Mouse (Mus musculus) CD4-positive, CD25-positive, alpha-beta regulatory T cell, adult 4 months (primary cell): Measurements from ENCODE around the gene Arhgap10. TPM values are rescaled to one million over a fixed set of nuclear protein-coding genes. Genes with fewer than 3 reads are reported as not detected.
"Not testable (repeated sequence)": the region's sequence is repeated elsewhere in the genome, so short reads cannot be mapped to it uniquely, and the experiment has no call there.

Experiments
- ATAC-seq: one replicate; pipeline ENCODE4 v1.8.0; 2017
- polyA plus RNA-seq, 2 experiments: library from polyadenylated mRNA; unstranded; fragments of 100-300 nt; shearing (Covaris generic); gene quantifications; one replicate each; pipeline ENCODE4 v1.2.1; 2017

Gene Arhgap10
- polyA plus RNA-seq, 2 experiments from 2014 or later: 2.3 to 3.5 TPM

- ATAC-seq: no peak
These were observed 177.6 kb downstream of the Arhgap10 start for GRCm38 (mm10) chr8:77340046-77340747.

DNA sequence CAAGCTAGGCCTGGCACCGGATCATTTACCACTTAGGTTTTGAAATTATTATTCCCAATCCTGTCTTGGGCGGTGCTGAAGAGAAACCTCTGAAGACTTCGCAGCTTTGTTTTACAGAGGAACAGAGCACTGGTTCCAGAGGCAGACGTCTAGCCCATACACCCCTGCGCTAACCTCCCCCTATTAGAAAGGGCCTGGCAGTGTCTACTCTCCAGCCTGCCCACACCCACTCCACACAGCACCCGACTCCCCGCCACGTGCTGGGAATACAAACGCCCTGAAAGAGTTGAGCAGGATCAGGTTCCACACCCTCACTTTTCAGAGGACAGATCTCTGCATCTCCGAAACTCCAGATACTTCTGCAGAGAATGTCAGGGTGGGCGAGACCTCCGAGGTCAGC is 180.5 kb downstream of the Arhgap10 start:
- ATAC-seq: no peak

- ATAC-seq: no peak
These were observed 186.6 kb downstream of the Arhgap10 start for GRCm38 (mm10) chr8:77331180-77331579.

DNA sequence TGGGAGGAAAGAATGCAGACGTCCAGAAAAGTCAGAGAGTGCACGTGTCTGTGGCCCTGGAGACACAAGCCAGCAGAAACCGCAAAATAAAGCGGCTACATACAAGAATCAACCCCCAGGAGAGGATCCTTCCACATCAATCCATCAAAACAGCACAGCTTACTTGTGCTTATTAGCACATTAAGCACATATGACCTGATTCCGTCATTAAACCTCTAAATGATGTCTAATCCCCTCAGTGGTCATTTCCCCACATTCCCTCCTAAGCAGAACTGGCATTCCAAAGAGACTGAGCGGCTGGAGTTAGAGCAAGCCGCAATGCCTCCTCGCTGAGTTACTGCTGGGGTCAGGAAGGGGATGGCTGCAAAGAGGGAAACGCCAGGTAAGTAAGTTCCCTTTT is 187.4 kb downstream of the Arhgap10 start:
- ATAC-seq: no peak

GRCm38 (mm10) chr8:77329783-77330182 is 188.0 kb downstream of the Arhgap10 start:
- peak; percentile 48 for ATAC-seq

DNA sequence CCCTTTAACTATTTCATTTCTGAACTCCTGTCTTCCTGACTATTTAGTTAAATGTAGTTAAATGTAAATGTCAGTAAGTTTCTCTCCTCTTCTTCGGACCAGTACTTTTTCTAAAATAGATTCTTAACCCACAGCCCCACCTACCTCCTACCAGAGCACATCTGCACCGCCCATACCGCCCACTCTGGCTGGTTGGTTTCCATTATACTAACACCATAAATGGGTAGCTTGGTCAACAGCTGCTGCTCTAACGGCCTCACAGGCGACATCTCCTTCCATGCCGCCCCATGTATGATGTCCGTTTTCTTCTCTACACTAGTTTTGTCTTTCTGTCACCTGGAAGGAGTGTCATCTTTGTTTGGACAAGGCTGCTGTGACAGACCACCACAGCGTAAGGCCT is 189.3 kb downstream of the Arhgap10 start:
- ATAC-seq: peak; percentile 78

DNA sequence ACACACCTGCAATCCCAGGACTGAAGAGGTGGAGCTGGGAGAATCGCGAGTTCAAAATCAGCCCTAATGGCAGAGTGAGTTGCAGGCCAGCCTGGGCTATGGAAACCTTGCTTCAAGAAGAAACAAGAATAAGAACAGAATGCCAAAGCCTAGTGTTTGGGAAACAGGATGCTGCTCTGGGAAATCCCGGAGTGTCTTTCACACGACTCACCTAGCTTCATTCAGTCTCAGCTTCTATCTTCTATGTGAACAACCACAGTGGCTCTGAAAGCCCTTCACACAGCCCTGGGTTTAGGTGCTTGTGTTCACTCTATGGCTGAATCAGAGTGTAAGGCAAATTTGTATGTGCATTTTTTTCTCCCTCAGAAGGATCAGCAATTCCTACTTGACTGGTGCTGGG is 190.4 kb downstream of the Arhgap10 start:
- ATAC-seq: no peak

DNA sequence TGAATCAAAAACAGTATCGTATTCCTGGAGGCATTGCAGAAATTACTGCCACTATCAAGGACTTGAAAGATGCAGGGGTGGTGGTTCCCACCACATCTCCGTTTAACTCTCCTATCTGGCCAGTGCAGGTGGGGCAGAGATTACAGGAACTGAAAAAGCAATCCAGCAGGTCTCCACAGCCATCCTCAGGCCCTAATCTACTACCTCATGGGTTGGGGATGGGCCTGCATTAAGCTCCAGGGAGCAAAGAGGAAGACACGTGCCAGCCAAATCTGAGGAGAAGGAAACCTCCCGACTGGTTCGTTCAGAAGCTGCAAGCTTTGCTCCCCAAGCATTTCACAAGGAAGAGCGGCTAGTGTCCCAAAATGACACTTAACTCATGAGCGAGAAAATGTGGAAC is 195.0 kb downstream of the Arhgap10 start:
- ATAC-seq: not testable (repeated sequence)

DNA sequence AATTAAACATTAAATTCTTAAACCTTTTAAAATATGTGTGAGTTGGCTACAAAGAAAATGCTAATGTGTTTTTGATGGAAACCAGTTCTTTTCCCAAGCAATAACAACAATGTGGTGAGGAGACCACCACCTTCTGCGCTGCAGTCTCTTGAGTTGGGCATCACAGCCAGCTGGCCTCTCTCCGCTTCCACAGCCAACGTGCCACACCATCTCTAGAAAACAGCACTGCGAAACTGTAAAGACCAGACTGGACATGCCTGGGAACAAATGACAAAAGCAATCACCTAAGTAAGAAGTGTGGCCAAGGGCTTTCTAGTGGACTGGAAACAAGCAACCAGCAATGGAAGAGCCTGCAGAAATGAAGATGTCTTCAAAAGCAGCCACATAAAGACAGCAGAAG is 195.9 kb downstream of the Arhgap10 start:
- ATAC-seq: no peak

DNA sequence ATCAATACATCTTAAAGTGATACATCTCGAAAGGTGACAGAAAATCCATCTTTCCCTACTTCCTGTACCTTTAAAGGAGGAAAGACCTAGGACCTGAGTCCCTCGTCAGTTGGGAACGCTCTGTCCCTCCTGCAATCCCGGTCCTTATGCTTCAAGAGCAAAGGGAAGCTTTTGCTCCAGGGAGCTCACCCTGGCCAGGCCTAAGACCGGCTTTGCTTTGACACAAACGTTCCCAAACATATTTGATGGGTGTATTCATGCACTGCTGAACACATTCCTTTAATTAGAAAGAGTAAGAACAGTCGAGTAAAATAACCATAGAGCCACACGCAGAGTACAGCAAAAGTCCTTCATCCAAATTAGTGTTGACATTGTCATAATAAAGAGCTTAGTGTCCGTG is 199.2 kb downstream of the Arhgap10 start:
- ATAC-seq: no peak

DNA sequence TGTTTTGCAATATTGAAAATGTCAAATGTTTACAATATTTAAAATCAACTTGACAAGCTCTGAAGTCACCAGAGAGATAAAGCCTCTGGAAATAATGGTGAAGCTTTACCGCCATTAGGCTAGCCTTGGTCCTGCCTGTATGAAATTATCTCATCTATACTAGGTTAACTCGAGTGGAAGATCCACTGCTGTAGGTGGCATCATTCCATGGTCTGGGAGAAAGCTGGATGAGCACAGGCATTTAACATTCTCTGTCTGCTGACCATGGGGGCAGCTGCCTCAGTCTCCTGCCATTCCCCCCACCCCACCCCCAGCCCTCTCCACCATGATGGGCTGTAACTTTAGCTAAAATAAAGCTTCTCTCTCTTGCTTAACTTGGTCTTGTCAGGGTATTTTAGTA is 200.0 kb downstream of the Arhgap10 start:
- no peak for ATAC-seq

- ATAC-seq: no peak
These were observed 204.8 kb downstream of the Arhgap10 start for GRCm38 (mm10) chr8:77313003-77313402.

DNA sequence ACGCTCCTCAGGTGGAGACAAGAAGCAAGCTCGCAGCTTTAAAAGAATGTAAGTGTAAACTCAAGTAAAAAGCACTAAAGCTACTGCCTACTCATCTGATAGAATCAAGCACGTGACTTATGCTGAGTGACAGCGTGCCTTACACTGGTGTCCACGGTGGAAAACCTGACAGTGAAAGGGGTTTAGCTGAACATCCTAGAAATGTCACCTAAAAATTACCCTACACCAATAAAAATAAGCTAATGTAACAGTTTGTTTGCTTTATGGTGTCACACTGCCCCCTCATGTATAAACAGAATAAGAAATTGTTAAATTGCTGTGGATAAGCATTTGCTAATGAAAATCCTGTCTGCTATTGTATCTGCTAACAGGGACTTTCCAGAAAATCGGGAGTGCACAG is 206.0 kb downstream of the Arhgap10 start:
- ATAC-seq: peak; percentile 86

GRCm38 (mm10) chr8:77310541-77310940 is 207.2 kb downstream of the Arhgap10 start:
- ATAC-seq: no peak

DNA sequence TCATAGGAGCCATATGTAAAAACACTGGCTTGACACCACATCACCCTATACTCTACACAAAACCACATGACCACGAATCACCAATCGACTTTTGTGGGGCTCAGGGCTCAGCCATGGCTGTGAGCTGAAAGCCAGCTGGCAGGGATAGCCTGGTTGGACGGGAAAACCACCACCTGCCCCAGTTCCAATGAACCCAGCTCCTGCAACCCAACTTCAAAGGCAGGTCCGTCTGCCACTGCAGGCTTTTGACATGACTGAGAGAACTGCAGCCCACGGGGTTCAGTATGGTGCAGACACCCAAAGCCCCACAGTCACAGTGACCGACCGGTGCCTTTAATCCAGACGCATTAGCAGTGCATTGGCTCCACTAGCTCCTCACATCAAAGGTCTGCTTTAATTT is 207.7 kb downstream of the Arhgap10 start:
- no peak for ATAC-seq

- ATAC-seq: no peak
These were observed 223.2 kb downstream of the Arhgap10 start for GRCm38 (mm10) chr8:77294599-77294998.

DNA sequence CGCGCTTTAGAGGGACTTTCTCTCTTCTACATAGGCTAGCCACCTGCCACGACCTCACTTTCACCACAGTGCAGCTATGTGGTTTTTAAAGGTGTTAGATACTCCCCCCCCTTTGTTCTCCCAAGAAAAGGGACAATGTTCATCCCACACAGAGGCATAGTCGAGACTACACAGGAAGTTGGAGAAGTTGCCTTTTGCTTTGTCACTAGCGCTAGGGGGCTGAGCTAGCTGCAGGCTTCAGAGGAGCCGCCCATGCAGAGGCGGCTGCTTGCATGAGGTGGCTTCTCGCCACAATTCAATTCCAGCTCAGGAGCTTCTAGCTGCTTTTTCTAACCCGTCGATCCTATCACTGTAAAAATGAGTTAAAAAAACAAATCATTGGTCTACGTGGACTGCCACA is 225.1 kb downstream of the Arhgap10 start:
- ATAC-seq: peak; percentile 73

GRCm38 (mm10) chr8:77292120-77292519 is 225.6 kb downstream of the Arhgap10 start:
- ATAC-seq: peak; percentile 48

- ATAC-seq: no peak
These were observed 229.3 kb downstream of the Arhgap10 start for GRCm38 (mm10) chr8:77288492-77288891.

DNA sequence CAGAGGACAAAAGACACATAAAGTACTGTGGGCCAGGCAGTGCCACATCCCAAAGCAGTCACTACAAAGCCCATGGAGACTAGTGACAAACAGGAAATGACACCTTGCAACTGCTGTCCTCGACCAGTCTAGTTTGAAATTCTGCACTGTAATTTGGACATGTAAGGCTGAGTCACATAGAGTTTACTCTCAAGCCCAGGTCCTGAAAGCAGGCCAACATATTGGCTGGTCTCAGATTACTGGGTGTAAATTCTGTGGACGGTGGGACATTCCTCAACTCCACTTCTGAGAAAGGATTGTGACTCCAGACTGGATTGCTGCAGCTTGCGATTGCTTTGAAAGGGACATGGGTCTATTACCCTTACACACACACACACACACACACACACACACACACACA is 229.7 kb downstream of the Arhgap10 start:
- ATAC-seq: no peak

DNA sequence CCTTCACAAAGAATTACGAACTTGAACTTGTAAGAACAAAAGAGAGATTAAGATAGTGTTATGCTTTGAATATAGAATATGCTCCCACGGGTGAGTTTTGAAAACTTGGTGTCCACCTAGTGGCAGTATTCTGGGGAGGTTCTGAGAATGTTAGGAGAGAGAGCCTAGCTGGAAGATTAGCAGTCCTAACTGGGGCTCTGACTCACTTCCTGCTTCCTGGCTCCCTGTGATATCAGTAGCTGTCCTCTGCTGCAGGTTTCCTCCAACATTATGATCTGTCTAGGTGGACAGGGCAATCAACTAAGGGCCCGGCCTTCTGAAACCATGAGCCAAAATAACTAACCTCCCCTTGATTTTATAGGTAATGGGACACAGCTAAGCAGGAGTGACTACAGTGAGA is 233.3 kb downstream of the Arhgap10 start:
- peak; percentile 19 for ATAC-seq

DNA sequence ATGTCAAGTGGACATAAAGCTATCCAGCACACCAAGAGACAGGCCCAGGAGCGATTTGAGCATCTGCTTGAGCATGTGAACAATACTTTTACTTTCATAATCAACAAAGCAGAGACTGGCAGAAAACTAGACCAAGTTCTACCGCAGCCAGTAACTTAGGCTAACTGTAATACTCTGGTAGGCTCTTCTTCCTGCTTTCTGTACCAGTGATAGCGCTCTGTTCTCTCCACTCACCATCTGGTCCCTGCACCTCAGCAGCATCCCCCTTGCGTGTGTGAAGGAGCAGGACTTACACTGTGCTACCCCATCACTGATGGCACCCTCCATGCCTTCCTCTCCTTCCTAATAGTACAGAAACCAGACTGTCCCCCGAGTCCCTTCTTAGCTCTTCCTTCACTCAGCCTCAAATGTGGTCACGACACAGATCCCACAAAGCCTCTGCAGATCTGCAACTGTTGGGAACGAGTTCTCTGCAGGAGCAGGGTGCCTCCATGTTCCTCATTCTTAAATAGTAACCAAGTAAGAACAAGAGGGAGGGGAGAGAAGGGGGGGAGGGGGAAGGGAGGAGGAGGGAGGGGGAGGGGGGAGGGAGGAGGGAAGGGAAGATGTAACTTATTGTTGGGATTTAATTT is 235.0 kb downstream of the Arhgap10 start:
- peak; percentile 73 for ATAC-seq

DNA sequence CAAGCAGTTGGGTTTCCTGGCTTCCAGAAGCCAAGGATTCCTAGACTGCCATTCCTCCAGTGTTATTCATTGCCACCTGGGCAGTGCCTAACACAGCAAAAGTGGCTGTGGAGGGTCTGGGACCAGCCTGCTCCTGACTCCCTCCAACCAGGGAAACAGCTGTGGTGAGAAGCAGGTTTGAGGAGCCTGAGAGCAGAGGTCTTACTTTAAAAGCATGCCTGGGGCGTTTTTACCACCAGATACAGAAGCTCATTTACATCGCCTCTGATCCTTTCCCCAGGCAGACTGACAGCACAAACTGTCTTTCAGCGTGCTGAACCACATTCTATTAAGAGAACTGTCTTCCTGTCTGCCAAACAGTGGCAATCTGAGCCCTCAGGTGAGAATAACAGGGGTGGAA is 237.8 kb downstream of the Arhgap10 start:
- peak; percentile 17 for ATAC-seq

- no peak for ATAC-seq
These were observed 239.5 kb downstream of the Arhgap10 start for GRCm38 (mm10) chr8:77278246-77278645.

DNA sequence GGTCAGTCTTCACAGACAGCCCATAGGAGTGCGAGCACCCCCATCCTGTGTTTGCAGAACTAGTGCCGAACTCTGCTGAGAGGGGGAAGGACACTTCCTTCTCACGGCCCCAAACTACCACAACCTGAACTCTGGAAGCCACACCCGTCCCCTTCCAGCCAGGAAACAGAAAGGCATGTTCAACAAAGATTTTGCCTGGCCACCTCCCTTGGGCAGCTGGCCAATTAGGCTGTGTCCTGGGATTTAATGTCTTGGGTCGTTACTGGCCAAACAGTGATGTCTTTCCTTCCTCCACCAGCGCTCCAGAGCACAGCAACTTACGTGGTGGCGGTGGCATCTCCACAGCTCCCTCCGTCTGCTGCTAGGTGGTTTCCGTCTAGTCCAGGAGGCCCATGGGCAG is 240.9 kb downstream of the Arhgap10 start:
- ATAC-seq: no peak
